In genomic region chr5:123019336-123020016, GRCm38 (mm10) we compare ENCODE assay signal across 8 mouse cellular contexts. TPM values are rescaled to one million over a fixed set of nuclear protein-coding genes. Genes with fewer than 3 reads are reported as not detected.
DNase-seq lines count a peak whose midpoint lies in the region; ATAC-seq and TF ChIP-seq lines count a peak whose summit lies in the region.

No protein-coding gene starts in this region.

- intact Hi-C loops in gastrocnemius, adult 2 months (cut with DNase I) = no loop called here

- H3K36me3 ChIP-seq in forebrain, embryonic 10.5 days (replicated peaks) = peaks cover 6% of the 10 kb centered on the region; the same call in 1 of the 2 replicates
- H3K36me3 ChIP-seq in hindbrain, embryonic 15.5 days = no peaks in the 10 kb centered on the region
- no peaks in the 10 kb centered on the region for H3K36me3 ChIP-seq in midbrain, embryonic 14.5 days (ENCODE audit: control insufficient read depth, insufficient read depth, low read length)

- peaks cover 14% of the 10 kb centered on the region for H3K27me3 ChIP-seq in forebrain, embryonic 10.5 days (ENCODE audit: poor library complexity, severe bottlenecking)
- no peaks in the 10 kb centered on the region for H3K27me3 ChIP-seq in hindbrain, embryonic 15.5 days
- no peaks in the 10 kb centered on the region for H3K27me3 ChIP-seq in midbrain, embryonic 14.5 days (ENCODE audit: control insufficient read depth, insufficient read depth, low read length)

- peak overlapping the region; percentile 91 for H3K4me3 ChIP-seq in gastrocnemius, adult 2 months
- no peak overlapping the region for H3K4me3 ChIP-seq in forebrain, embryonic 10.5 days
- no peak overlapping the region for H3K4me3 ChIP-seq in hindbrain, embryonic 15.5 days
- no peak overlapping the region for H3K4me3 ChIP-seq in midbrain, embryonic 14.5 days (replicated peaks; ENCODE audit: low read depth, low read length)

- H3K4me2 ChIP-seq in hindbrain, embryonic 15.5 days = no peak overlapping the region; the same call in 1 of the 2 replicates
- H3K4me2 ChIP-seq in midbrain, embryonic 14.5 days (ENCODE audit: low read length) = peak overlapping the region; percentile 24; the same call in 1 of the 2 replicates

- H3K27ac ChIP-seq in gastrocnemius, adult 2 months = peak overlapping the region; percentile 98
- H3K27ac ChIP-seq in forebrain, embryonic 10.5 days = peak overlapping the region; percentile 58
- peak overlapping the region; percentile 68 for H3K27ac ChIP-seq in hindbrain, embryonic 15.5 days (replicated peaks)
- H3K27ac ChIP-seq in midbrain, embryonic 14.5 days (replicated peaks; ENCODE audit: low read depth, low read length) = peak overlapping the region; percentile 58

- no peak overlapping the region for H3K9ac ChIP-seq in hindbrain, embryonic 15.5 days
- H3K9ac ChIP-seq in midbrain, embryonic 14.5 days (replicated peaks; ENCODE audit: low read length) = no peak overlapping the region; the same call in 1 of the 2 replicates

- 0 out of 2 replicates have a peak, but pooled peaks have one; percentile 38 for ATAC-seq in hindbrain, embryonic 15.5 days (ENCODE audit: low FRiP score, low read depth)
- 0 out of 2 replicates have a peak, but pooled peaks have one; percentile 5 for ATAC-seq in midbrain, embryonic 14.5 days (ENCODE audit: low FRiP score, low TSS enrichment)

- DNase-seq in gastrocnemius, adult 2 months = no peak
- no peak for DNase-seq in gastrocnemius, adult 8-10 months (ENCODE audit: low spot score in 2 of 2)
- DNase-seq in forebrain, embryonic 10.5 days (ENCODE audit: extremely low spot score, low spot score) = no peak
- DNase-seq in midbrain, embryonic 14.5 days = peak; percentile 73
- no peak for DNase-seq in left cerebral cortex, adult 9 months (ENCODE audit: low spot score in 2 of 2)
- DNase-seq in retina, embryonic 14.5 days (ENCODE audit: low spot score) = no peak
- no peak for DNase-seq in adrenal gland, postnatal 25 days

- no peaks in the 10 kb centered on the region for H3K9me3 ChIP-seq in forebrain, embryonic 10.5 days
- no peaks in the 10 kb centered on the region for H3K9me3 ChIP-seq in hindbrain, embryonic 15.5 days
- no peaks in the 10 kb centered on the region for H3K9me3 ChIP-seq in midbrain, embryonic 14.5 days (ENCODE audit: control insufficient read depth, low read length)

- peaks cover 51% of the 10 kb centered on the region for H3K4me1 ChIP-seq in forebrain, embryonic 10.5 days
- H3K4me1 ChIP-seq in hindbrain, embryonic 15.5 days (replicated peaks) = peaks cover 35% of the 10 kb centered on the region
- peaks cover 25% of the 10 kb centered on the region for H3K4me1 ChIP-seq in midbrain, embryonic 14.5 days (ENCODE audit: control insufficient read depth, insufficient read depth, low read length)

- no peak for TF ChIP-seq CTCF in gastrocnemius, adult 2 months (IDR thresholded peaks at IDR 0.05)

- 66% methylated on average over 10 of the region's 10 CpGs for WGBS in forebrain, embryonic 10.5 days
- 42% methylated on average over 10 of the region's 10 CpGs for WGBS in hindbrain, embryonic 15.5 days
- 38% methylated on average over 10 of the region's 10 CpGs for WGBS in midbrain, embryonic 14.5 days

RNA-seq across cellular contexts. Expression of gene Orai1, which starts 4.6 kb away (rescaled TPM):
- total RNA-seq in gastrocnemius, adult 2 months (2021) = 10 to 100 TPM; 32.1 to 38.7 TPM
- 10 to 100 TPM; 27.8 to 35.0 (median 29.8) TPM for total RNA-seq in gastrocnemius, adult 8-10 months (2022)
- 6.9 and 7.9 TPM in 2 replicates for polyA plus RNA-seq in forebrain, embryonic 10.5 days (2016; fragmentation: Nextera tagmentation; extraction: Ambion mirVana)
- 14.0 and 14.3 TPM in 2 replicates for polyA plus RNA-seq in hindbrain, embryonic 15.5 days (2015; fragmentation: Nextera tagmentation; extraction: Ambion mirVana)
- 12.9 and 14.0 TPM in 2 replicates for polyA plus RNA-seq in midbrain, embryonic 14.5 days (2014; fragmentation: Nextera tagmentation; extraction: Ambion mirVana)
- total RNA-seq in adrenal gland, postnatal 25 days (2021) = 11.7 and 13.4 TPM in 2 replicates

RNA-seq across cellular contexts. Expression of gene Morn3, which starts 27.3 kb away (rescaled TPM):
- not detected for total RNA-seq in gastrocnemius, adult 2 months (2021)
- total RNA-seq in gastrocnemius, adult 8-10 months (2022) = not detected
- 0.26 and 0.33 TPM in 2 replicates for polyA plus RNA-seq in forebrain, embryonic 10.5 days (2016; fragmentation: Nextera tagmentation; extraction: Ambion mirVana)
- polyA plus RNA-seq in hindbrain, embryonic 15.5 days (2015; fragmentation: Nextera tagmentation; extraction: Ambion mirVana) = 1.1 and 1.3 TPM in 2 replicates
- polyA plus RNA-seq in midbrain, embryonic 14.5 days (2014; fragmentation: Nextera tagmentation; extraction: Ambion mirVana) = not detected in 2 replicates
- total RNA-seq in adrenal gland, postnatal 25 days (2021) = not detected in 2 replicates

RNA-seq across cellular contexts. Expression of gene Kdm2b, which starts 29.9 kb away (rescaled TPM):
- 10 to 100 TPM; 11.5 to 13.3 TPM for total RNA-seq in gastrocnemius, adult 2 months (2021)
- total RNA-seq in gastrocnemius, adult 8-10 months (2022) = 10 to 100 TPM; 11.1 to 15.6 (median 13.1) TPM
- 83.3 and 83.4 TPM in 2 replicates for polyA plus RNA-seq in forebrain, embryonic 10.5 days (2016; fragmentation: Nextera tagmentation; extraction: Ambion mirVana)
- polyA plus RNA-seq in hindbrain, embryonic 15.5 days (2015; fragmentation: Nextera tagmentation; extraction: Ambion mirVana) = 95.4 and 99.5 TPM in 2 replicates
- 83.3 and 99.9 TPM in 2 replicates for polyA plus RNA-seq in midbrain, embryonic 14.5 days (2014; fragmentation: Nextera tagmentation; extraction: Ambion mirVana)
- 16.4 and 22.7 TPM in 2 replicates for total RNA-seq in adrenal gland, postnatal 25 days (2021)

RNA-seq across cellular contexts. Expression of gene Tmem120b, which starts 48.7 kb away (rescaled TPM):
- total RNA-seq in gastrocnemius, adult 2 months (2021) = 10 to 100 TPM; 19.2 to 23.2 TPM
- 10 to 100 TPM; 15.7 to 18.3 (median 17.0) TPM for total RNA-seq in gastrocnemius, adult 8-10 months (2022)
- polyA plus RNA-seq in forebrain, embryonic 10.5 days (2016; fragmentation: Nextera tagmentation; extraction: Ambion mirVana) = 8.3 and 10.4 TPM in 2 replicates
- 17.9 and 20.7 TPM in 2 replicates for polyA plus RNA-seq in hindbrain, embryonic 15.5 days (2015; fragmentation: Nextera tagmentation; extraction: Ambion mirVana)
- polyA plus RNA-seq in midbrain, embryonic 14.5 days (2014; fragmentation: Nextera tagmentation; extraction: Ambion mirVana) = 12.7 and 13.1 TPM in 2 replicates
- total RNA-seq in adrenal gland, postnatal 25 days (2021) = 15.0 and 20.3 TPM in 2 replicates
